9 mouse cellular contexts compared by ENCODE assay signal in genomic region chr10:116208727-116209115, GRCm38 (mm10).
DNase-seq lines count a peak whose midpoint lies in the region; ATAC-seq and TF ChIP-seq lines count a peak whose summit lies in the region.
"Had no signal": no experiment of that assay in that cellular context is flagged by ENCODE, and none has a peak within 500 bp of the region (broad histone marks: within the 10 kb centered on the region; RNA-seq: fewer than 3 reads in every experiment).

No protein-coding gene starts in this region.

- no peaks in the 10 kb centered on the region for H3K36me3 ChIP-seq in lung, embryonic 14.5 days (ENCODE audit: insufficient read depth)
- no peaks in the 10 kb centered on the region for H3K36me3 ChIP-seq in heart, embryonic 14.5 days (ENCODE audit: control insufficient read depth, insufficient read depth, low read length)

- H3K27ac ChIP-seq in lung, embryonic 14.5 days (ENCODE audit: low read depth): no peak overlapping the region
- H3K27ac ChIP-seq in heart, embryonic 14.5 days (replicated peaks in 1 of 2; ENCODE audit: control insufficient read depth in 1 of 2, insufficient read depth in 1 of 2, low read depth in 2 of 2, low read length in 2 of 2): peak overlapping the region; percentile 29 to 69; a peak in 2 of 4 replicates

- DNase-seq in lung, embryonic 14.5 days: peak; percentile 24
- no peak for DNase-seq in lung, postnatal 10 days
- DNase-seq in kidney, postnatal 4 days: peak; percentile 19 to 32
- no peak for DNase-seq in left cerebral cortex, adult 11 months (ENCODE audit: low spot score)
- no peak for DNase-seq in cerebellum, adult 9-11 months
- DNase-seq in adrenal gland, adult 18-20 months (ENCODE audit: low spot score in 2 of 2): no peak

- H3K4me2 ChIP-seq in lung, embryonic 14.5 days: peak overlapping the region; percentile 36; the same call in 1 of the 2 replicates
- peak overlapping the region; percentile 58 for H3K4me2 ChIP-seq in heart, embryonic 14.5 days (ENCODE audit: low read length)

- 42% methylated on average over 9 of the region's 9 CpGs for WGBS in lung, embryonic 14.5 days
- 22% methylated on average over 9 of the region's 9 CpGs for WGBS in heart, embryonic 14.5 days

- no peaks in the 10 kb centered on the region for H3K4me1 ChIP-seq in lung, embryonic 14.5 days (ENCODE audit: insufficient read depth)
- H3K4me1 ChIP-seq in heart, embryonic 14.5 days (ENCODE audit: control insufficient read depth in 2 of 2, insufficient read depth in 2 of 2, low read length in 2 of 2): peaks cover 4 to 6% of the 10 kb centered on the region in 2 experiments; a peak in 3 of 4 replicates

- ATAC-seq in lung, embryonic 14.5 days (ENCODE audit: insufficient read depth): 0 out of 2 replicates have a peak, but pooled peaks have one; percentile 26
- no peak; the same call in 1 of the 2 replicates for ATAC-seq in heart, embryonic 14.5 days (ENCODE audit: insufficient number of reproducible peaks, insufficient read depth, low FRiP score, low read depth)
- ATAC-seq in megakaryocyte-erythroid progenitor cell, adult 5-6 weeks (replicated peaks; ENCODE audit: low FRiP score, low TSS enrichment, poor library complexity, severe bottlenecking): peak; percentile 68
- ATAC-seq: inflammation-experienced regulatory T-cells, adult 6 months had no signal

- H3K4me3 ChIP-seq in lung, embryonic 14.5 days (ENCODE audit: low read depth, low read length): no peak overlapping the region
- H3K4me3 ChIP-seq in heart, embryonic 14.5 days (ENCODE audit: control insufficient read depth in 1 of 2, insufficient read depth in 1 of 2, low read depth in 1 of 2, low read length in 2 of 2): no peak overlapping the region

- no peak overlapping the region for H3K9ac ChIP-seq in lung, embryonic 14.5 days
- no peak overlapping the region for H3K9ac ChIP-seq in heart, embryonic 14.5 days (ENCODE audit: low read length)

- H3K27me3 ChIP-seq in lung, embryonic 14.5 days (ENCODE audit: insufficient read depth, low read length): no peaks in the 10 kb centered on the region
- H3K27me3 ChIP-seq in heart, embryonic 14.5 days (ENCODE audit: control insufficient read depth, insufficient read depth, low read length): no peaks in the 10 kb centered on the region

- H3K9me3 ChIP-seq in lung, embryonic 14.5 days (ENCODE audit: low read depth, low read length): no peaks in the 10 kb centered on the region
- no peaks in the 10 kb centered on the region for H3K9me3 ChIP-seq in heart, embryonic 14.5 days (ENCODE audit: control insufficient read depth, low read length)

- TF ChIP-seq CTCF in lung, embryonic 14.5 days (IDR thresholded peaks at IDR 0.05; ENCODE audit: low read depth): no peak

Comparison
In these comparisons a context has a peak if more than half of its experiments do, and no peak if none do; other contexts are left out.
1. DNase-seq: peak in lung, embryonic 14.5 days (single experiment) and kidney, postnatal 4 days (2 of 2); none in lung, postnatal 10 days (single experiment), left cerebral cortex, adult 11 months (single experiment), cerebellum, adult 9-11 months (single experiment) and adrenal gland, adult 18-20 months (0 of 2).